Mouse (Mus musculus): ENCODE measurements around the gene Rccd1. TPM values are rescaled to one million over a fixed set of nuclear protein-coding genes. Genes with fewer than 3 reads are reported as not detected.

The Rccd1 gene
- polyA plus RNA-seq, 1 experiment from 2014 or later = 3.7 TPM

GRCm38 (mm10) chr7:80347670-80348586 lies 23.7 kb upstream of the Rccd1 start:
- DNase-seq (ENCODE audit: low spot score) (peak; percentile 84), ATAC-seq (replicated peaks; ENCODE audit: low FRiP score, low read depth) (peak; percentile 47; the same call in 1 of the 2 replicates)
- peak overlapping the region; percentile 77 for H3K27ac ChIP-seq
- H3K4me3 ChIP-seq (replicated peaks; ENCODE audit: low read depth, low read length) = no peak overlapping the region
- peaks cover 15% of the 10 kb centered on the region for H3K4me1 ChIP-seq (replicated peaks; ENCODE audit: insufficient read depth, low read length)
- no peak overlapping the region for H3K4me2 ChIP-seq (ENCODE audit: low read length)
- H3K36me3 ChIP-seq (ENCODE audit: insufficient read depth, low read length) = peaks cover 20% of the 10 kb centered on the region
- H3K9ac ChIP-seq (ENCODE audit: low read depth, low read length) = no peak overlapping the region
- no peaks in the 10 kb centered on the region for H3K9me3 ChIP-seq (replicated peaks; ENCODE audit: low read length)
- 53% methylated on average over 13 of the region's 13 CpGs for WGBS
- no peak for TF ChIP-seq CTCF (IDR thresholded peaks at IDR 0.05; ENCODE audit: low read depth)
- no peaks in the 10 kb centered on the region for H3K27me3 ChIP-seq (ENCODE audit: insufficient read depth, low read length)

- no peak for TF ChIP-seq CTCF (IDR thresholded peaks at IDR 0.05; ENCODE audit: low read depth)
- Histone ChIP-seq H3K27ac (peak overlapping the region; percentile 77), H3K4me2 (ENCODE audit: low read length) (no peak overlapping the region), H3K36me3 (ENCODE audit: insufficient read depth, low read length) (peaks cover 14% of the 10 kb centered on the region), H3K4me3 (replicated peaks; ENCODE audit: low read depth, low read length) (no peak overlapping the region), H3K4me1 (replicated peaks; ENCODE audit: insufficient read depth, low read length) (peaks cover 19% of the 10 kb centered on the region), H3K9me3 (replicated peaks; ENCODE audit: low read length) (no peaks in the 10 kb centered on the region), H3K9ac (ENCODE audit: low read depth, low read length) (no peak overlapping the region), H3K27me3 (ENCODE audit: insufficient read depth, low read length) (no peaks in the 10 kb centered on the region)
- no peak for ATAC-seq (replicated peaks; ENCODE audit: low FRiP score, low read depth)
- DNase-seq (ENCODE audit: low spot score) = no peak
- WGBS = 69% methylated on average over 5 of the region's 5 CpGs
Observed at GRCm38 (mm10) chr7:80346830-80347229, 22.6 kb upstream of the Rccd1 start.

GRCm38 (mm10) chr7:80346173-80346572 lies 21.9 kb upstream of the Rccd1 start:
- WGBS = 79% methylated on average over 9 of the region's 9 CpGs

GRCm38 (mm10) chr7:80343270-80344018 lies 19.2 kb upstream of the Rccd1 start:
- WGBS = 23% methylated on average over 19 of the region's 19 CpGs
- no peak for DNase-seq (ENCODE audit: low spot score)
- peak; percentile 6 for ATAC-seq (replicated peaks; ENCODE audit: low FRiP score, low read depth)
- Histone ChIP-seq H3K9me3 (replicated peaks; ENCODE audit: low read length) (no peaks in the 10 kb centered on the region), H3K4me2 (ENCODE audit: low read length) (peak overlapping the region; percentile 67), H3K4me3 (replicated peaks; ENCODE audit: low read depth, low read length) (peak overlapping the region; percentile 48), H3K27ac (peak overlapping the region; percentile 73), H3K9ac (ENCODE audit: low read depth, low read length) (peak overlapping the region; percentile 78), H3K36me3 (ENCODE audit: insufficient read depth, low read length) (no peaks in the 10 kb centered on the region), H3K4me1 (replicated peaks; ENCODE audit: insufficient read depth, low read length) (peaks cover 23% of the 10 kb centered on the region), H3K27me3 (ENCODE audit: insufficient read depth, low read length) (no peaks in the 10 kb centered on the region)
- TF ChIP-seq CTCF (IDR thresholded peaks at IDR 0.05; ENCODE audit: low read depth) = no peak

More at GRCm38 (mm10) chr7:80346173-80346572, 21.9 kb upstream of the Rccd1 start:
- TF ChIP-seq CTCF (IDR thresholded peaks at IDR 0.05; ENCODE audit: low read depth) = no peak
- Histone ChIP-seq H3K36me3 (ENCODE audit: insufficient read depth, low read length) (peaks cover 9% of the 10 kb centered on the region; the same call in 1 of the 2 replicates), H3K4me2 (ENCODE audit: low read length) (no peak overlapping the region), H3K4me1 (replicated peaks; ENCODE audit: insufficient read depth, low read length) (peaks cover 19% of the 10 kb centered on the region), H3K27me3 (ENCODE audit: insufficient read depth, low read length) (no peaks in the 10 kb centered on the region), H3K9ac (ENCODE audit: low read depth, low read length) (no peak overlapping the region), H3K9me3 (replicated peaks; ENCODE audit: low read length) (no peaks in the 10 kb centered on the region), H3K27ac (peak overlapping the region; percentile 77; the same call in 1 of the 2 replicates), H3K4me3 (replicated peaks; ENCODE audit: low read depth, low read length) (no peak overlapping the region)
- no peak for ATAC-seq (replicated peaks; ENCODE audit: low FRiP score, low read depth)
- no peak for DNase-seq (ENCODE audit: low spot score)

- peak; percentile 95 for DNase-seq (ENCODE audit: low spot score)
- peak; percentile 7 for ATAC-seq (replicated peaks; ENCODE audit: low FRiP score, low read depth)
- Histone ChIP-seq H3K4me1 (replicated peaks; ENCODE audit: insufficient read depth, low read length) (peaks cover 23% of the 10 kb centered on the region), H3K9me3 (replicated peaks; ENCODE audit: low read length) (no peaks in the 10 kb centered on the region), H3K36me3 (ENCODE audit: insufficient read depth, low read length) (no peaks in the 10 kb centered on the region), H3K27me3 (ENCODE audit: insufficient read depth, low read length) (no peaks in the 10 kb centered on the region), H3K27ac (peak within 1 kb of the TSS; percentile 73), H3K9ac (ENCODE audit: low read depth, low read length) (peak within 1 kb of the TSS; percentile 78), H3K4me3 (replicated peaks; ENCODE audit: low read depth, low read length) (peak within 1 kb of the TSS; percentile 48), H3K4me2 (ENCODE audit: low read length) (peak within 1 kb of the TSS; percentile 67)
- TF ChIP-seq CTCF (IDR thresholded peaks at IDR 0.05; ENCODE audit: low read depth) = peak; percentile 87
- WGBS = 1% methylated on average over 25 of the region's 25 CpGs
Observed at GRCm38 (mm10) chr7:80342858-80343257, 18.6 kb upstream of the Rccd1 start, which contains the start of gene Hddc3. Gene Hddc3, plus strand, starts transcription at chr7:80343104.

- no peak for DNase-seq (ENCODE audit: low spot score)
- peaks cover 6% of the 10 kb centered on the region; the same call in 1 of the 2 replicates for H3K36me3 ChIP-seq (ENCODE audit: insufficient read depth, low read length)
- H3K9ac ChIP-seq (ENCODE audit: low read depth, low read length) = no peak overlapping the region
- H3K4me2 ChIP-seq (ENCODE audit: low read length) = no peak overlapping the region
- no peak for ATAC-seq (replicated peaks; ENCODE audit: low FRiP score, low read depth)
- no peak overlapping the region for H3K27ac ChIP-seq
- no peaks in the 10 kb centered on the region for H3K27me3 ChIP-seq (ENCODE audit: insufficient read depth, low read length)
- no peaks in the 10 kb centered on the region for H3K9me3 ChIP-seq (replicated peaks; ENCODE audit: low read length)
- TF ChIP-seq CTCF (IDR thresholded peaks at IDR 0.05; ENCODE audit: low read depth) = no peak
- WGBS = 81% methylated on average over 7 of the region's 7 CpGs
- peaks cover 18% of the 10 kb centered on the region for H3K4me1 ChIP-seq (replicated peaks; ENCODE audit: insufficient read depth, low read length)
- H3K4me3 ChIP-seq (replicated peaks; ENCODE audit: low read depth, low read length) = no peak overlapping the region
Observed at GRCm38 (mm10) chr7:80341793-80342192, 17.5 kb upstream of the Rccd1 start.
